Mouse (Mus musculus) cerebellum, adult 2 months (tissue): ENCODE results near the gene Trmt1.

Source experiments
- CTCF ChIP-seq: fragments of 200-500 bp; IDR thresholded peaks from 2 replicates; pipeline ENCODE4 v1.5.1; 2011; ENCODE audit warnings: low read depth, mild to moderate bottlenecking, control low read depth, low read length, moderate library complexity, borderline replicate concordance; ENCODE audit not compliant: insufficient read depth
- POLR2A ChIP-seq: fragments of 200-500 bp; IDR thresholded peaks from 2 replicates; pipeline ENCODE4 v1.6.1; 2011; ENCODE audit warnings: low read length, control low read depth, borderline replicate concordance; ENCODE audit not compliant: insufficient read depth

- TF ChIP-seq CTCF (no peak), POLR2A (no peak)
Observed at GRCm38 (mm10) chr8:84693332-84693731, 7.2 kb downstream of the Trmt1 start.
